Comparison of ENCODE assay signal across 20 mouse cellular contexts in the genomic region with DNA sequence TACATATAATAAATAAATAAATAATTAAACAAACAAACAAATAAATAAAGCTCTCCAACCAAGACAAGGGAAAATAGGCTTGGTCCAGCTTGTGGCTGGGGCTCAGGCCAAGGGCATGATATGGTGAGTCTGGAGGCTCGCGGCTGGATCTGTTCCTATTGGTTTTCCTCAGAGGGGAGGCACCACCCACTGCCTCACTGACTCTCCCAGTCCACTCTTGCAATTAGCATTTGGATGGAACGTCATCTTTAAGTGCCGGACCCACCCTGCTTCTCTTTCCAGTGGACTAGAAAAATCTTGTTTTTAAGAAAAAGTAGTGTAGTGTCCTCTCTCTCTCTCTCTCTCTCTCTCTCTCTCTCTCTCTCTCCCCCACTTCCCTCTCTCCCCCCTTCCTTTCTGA.
DNase-seq lines count a peak whose midpoint lies in the region; ATAC-seq and TF ChIP-seq lines count a peak whose summit lies in the region.
"Had no signal": no experiment of that assay in that cellular context is flagged by ENCODE, and none has a peak within 500 bp of the region (broad histone marks: within the 10 kb centered on the region; RNA-seq: fewer than 3 reads in every experiment).

No protein-coding gene starts in this region.

- H3K27me3 ChIP-seq in heart, adult 2 months (ENCODE audit: control insufficient read depth, insufficient read depth, low read length) = no peaks in the 10 kb centered on the region
- H3K27me3 ChIP-seq in heart, embryonic 12.5 days (replicated peaks) = no peaks in the 10 kb centered on the region
- no peaks in the 10 kb centered on the region for H3K27me3 ChIP-seq in ES-Bruce4 (ENCODE audit: control insufficient read depth, insufficient read depth, low read length, poor library complexity, severe bottlenecking)
- H3K27me3 ChIP-seq: CH12.LX; forebrain, embryonic 13.5 days; hindbrain, embryonic 12.5 days; hindbrain, embryonic 15.5 days; Patski had no signal

- WGBS in heart, adult 2 months = 81% methylated on average over 4 of the region's 4 CpGs
- WGBS in heart, embryonic 12.5 days = 87% methylated on average over 4 of the region's 4 CpGs

- no peaks in the 10 kb centered on the region; the same call in 1 of the 2 replicates for H3K79me2 ChIP-seq in heart, adult 2 months (replicated peaks; ENCODE audit: control insufficient read depth, insufficient read depth, low read length)

- H3K4me3 ChIP-seq in heart, adult 2 months = no peak overlapping the region
- no peak overlapping the region for H3K4me3 ChIP-seq in heart, embryonic 12.5 days
- H3K4me3 ChIP-seq in ES-Bruce4 (ENCODE audit: low read depth, low read length) = no peak overlapping the region
- H3K4me3 ChIP-seq: forebrain, embryonic 10.5 days; forebrain, embryonic 13.5 days; heart, embryonic 10.5 days; hindbrain, embryonic 12.5 days; hindbrain, embryonic 15.5 days had no signal

- no peak overlapping the region for H3K9ac ChIP-seq in heart, adult 2 months (ENCODE audit: low read depth, low read length)
- no peak overlapping the region for H3K9ac ChIP-seq in heart, embryonic 12.5 days
- H3K9ac ChIP-seq in ES-Bruce4 (ENCODE audit: low read depth, poor library complexity, severe bottlenecking) = no peak overlapping the region
- H3K9ac ChIP-seq: forebrain, embryonic 13.5 days; hindbrain, embryonic 12.5 days; hindbrain, embryonic 15.5 days had no signal

- intact Hi-C loops in heart, adult 2 months (cut with DNase I) = no loop called here

- no peaks in the 10 kb centered on the region; the same call in 1 of the 2 replicates for H3K36me3 ChIP-seq in heart, adult 2 months (ENCODE audit: control insufficient read depth, insufficient read depth, low read length)
- no peaks in the 10 kb centered on the region for H3K36me3 ChIP-seq in heart, embryonic 12.5 days
- no peaks in the 10 kb centered on the region for H3K36me3 ChIP-seq in ES-Bruce4 (ENCODE audit: control insufficient read depth, insufficient read depth, low read length, poor library complexity, severe bottlenecking)
- H3K36me3 ChIP-seq: heart, embryonic 10.5 days; hindbrain, embryonic 12.5 days; hindbrain, embryonic 15.5 days had no signal

- TF ChIP-seq POLR2A in heart, adult 2 months (IDR thresholded peaks at IDR 0.05; ENCODE audit: insufficient read depth, low read depth, low read length) = no peak
- no peak for TF ChIP-seq POLR2A in ES-Bruce4 (IDR thresholded peaks at IDR 0.05; ENCODE audit: insufficient read depth, low read length)

- TF ChIP-seq CTCF in heart, adult 2 months (IDR thresholded peaks at IDR 0.05) = no peak
- TF ChIP-seq CTCF in ES-Bruce4 (IDR thresholded peaks at IDR 0.05; ENCODE audit: low read depth, low read length) = no peak

- no peak for DNase-seq in heart, adult 2 months
- peak; percentile 40 for DNase-seq in WW6 (ENCODE audit: low read depth, low spot score)
- no peak for DNase-seq in layer of hippocampus, adult 9-11 months
- no peak for DNase-seq in spleen, postnatal 36 days (ENCODE audit: low spot score in 2 of 2)
- no peak for DNase-seq in layer of hippocampus, postnatal 36 days
- DNase-seq: B cell, adult 2 months; cerebellum, adult 11-12 months; cerebellum, adult 9-10 months; cerebellum, postnatal 14 days had no signal

- H3K4me1 ChIP-seq in heart, adult 2 months (ENCODE audit: control insufficient read depth, insufficient read depth, low read length) = peaks cover 2% of the 10 kb centered on the region; the same call in 1 of the 2 replicates
- peaks cover 8% of the 10 kb centered on the region for H3K4me1 ChIP-seq in heart, embryonic 12.5 days (replicated peaks)
- peaks cover 3% of the 10 kb centered on the region for H3K4me1 ChIP-seq in ES-Bruce4 (ENCODE audit: control insufficient read depth, insufficient read depth, low read length)

- peak overlapping the region; percentile 64 for H3K27ac ChIP-seq in heart, adult 2 months
- H3K27ac ChIP-seq in heart, embryonic 12.5 days (ENCODE audit: poor library complexity, severe bottlenecking) = no peak overlapping the region
- peak overlapping the region; percentile 59 for H3K27ac ChIP-seq in ES-Bruce4 (ENCODE audit: insufficient read depth, low read length)
- H3K27ac ChIP-seq: forebrain, embryonic 13.5 days; hindbrain, embryonic 12.5 days had no signal

- no peak for TF ChIP-seq EP300 in heart, adult 2 months (IDR thresholded peaks at IDR 0.05; ENCODE audit: insufficient read depth, low read depth, low read length)
- no peak; the same call in 1 of the 2 replicates for TF ChIP-seq EP300 in ES-Bruce4 (IDR thresholded peaks at IDR 0.05; ENCODE audit: insufficient read depth, low read depth, low read length)

- H3K9me3 ChIP-seq in heart, embryonic 12.5 days (replicated peaks) = peaks cover 7% of the 10 kb centered on the region; the same call in 1 of the 2 replicates
- H3K9me3 ChIP-seq in ES-Bruce4 (replicated peaks; ENCODE audit: control insufficient read depth, insufficient read depth, low read length, poor library complexity, severe bottlenecking) = no peaks in the 10 kb centered on the region
- H3K9me3 ChIP-seq: forebrain, embryonic 13.5 days; heart, embryonic 10.5 days; hindbrain, embryonic 15.5 days had no signal

- no peak for ATAC-seq in heart, embryonic 12.5 days (ENCODE audit: insufficient number of reproducible peaks, low FRiP score)
- ATAC-seq: forebrain, embryonic 13.5 days; forebrain, embryonic 16.5 days; intestine, postnatal 0 days; Patski had no signal

- no peak overlapping the region for H3K4me2 ChIP-seq in heart, embryonic 12.5 days
- H3K4me2 ChIP-seq: forebrain, embryonic 13.5 days; hindbrain, embryonic 12.5 days; hindbrain, embryonic 15.5 days had no signal
